Mouse (Mus musculus) heart, adult 2 months (tissue): ENCODE measurements around the gene Txlng. TPM values are rescaled to one million over a fixed set of nuclear protein-coding genes. Genes with fewer than 3 reads are reported as not detected.

Source experiments
- DNase-seq, 2 experiments: peaks; one replicate each; pipeline ENCODE4 v3.0.0; 2021
- H3K27ac ChIP-seq: fragments of 200-600 bp; 2 replicates; pipeline ENCODE4 v1.8.1; 2022
- H3K27me3 ChIP-seq: fragments of 200-500 bp; 2 replicates; pipeline ENCODE4 v1.6.1; 2012; ENCODE audit warnings: mild to moderate bottlenecking, low read length, inconsistent platforms, mixed read lengths; ENCODE audit not compliant: control insufficient read depth, insufficient read depth
- H3K36me3 ChIP-seq: fragments of 200-500 bp; 2 replicates; pipeline ENCODE4 v1.6.1; 2012; ENCODE audit warnings: low read length, inconsistent platforms; ENCODE audit not compliant: control insufficient read depth, insufficient read depth
- H3K4me1 ChIP-seq: fragments of 200-500 bp; 2 replicates; pipeline ENCODE4 v1.6.1; 2011; ENCODE audit warnings: low read length; ENCODE audit not compliant: control insufficient read depth, insufficient read depth
- H3K4me3 ChIP-seq: fragments of 200-600 bp; 2 replicates; pipeline ENCODE4 v1.8.1; 2022
- H3K79me2 ChIP-seq: fragments of 200-500 bp; replicated peaks from 2 replicates; pipeline ENCODE4 v1.6.1; 2012; ENCODE audit warnings: mild to moderate bottlenecking, inconsistent platforms, low read length, moderate library complexity, mixed read lengths; ENCODE audit not compliant: control insufficient read depth, insufficient read depth
- H3K9ac ChIP-seq: fragments of 200-500 bp; 2 replicates; pipeline ENCODE4 v1.6.1; 2012; ENCODE audit warnings: low read depth, mild to moderate bottlenecking, control low read depth, inconsistent platforms, low read length, mixed read lengths
- CTCF ChIP-seq: fragments of 200-600 bp; IDR thresholded peaks from 2 replicates; pipeline ENCODE4 v1.8.1; 2022; ENCODE audit warnings: antibody characterized with exemption, mild to moderate bottlenecking, moderate library complexity
- EP300 ChIP-seq: fragments of 200-500 bp; IDR thresholded peaks from 2 replicates; pipeline ENCODE4 v1.6.1; 2011; ENCODE audit warnings: low read depth, low read length, control low read depth; ENCODE audit not compliant: insufficient read depth
- POLR2A ChIP-seq: fragments of 200-500 bp; IDR thresholded peaks from 2 replicates; pipeline ENCODE4 v1.6.1; 2011; ENCODE audit warnings: mild to moderate bottlenecking, low read depth, low read length, control low read depth; ENCODE audit not compliant: insufficient read depth
- WGBS: fragments of 180-500 bp; shearing (Covaris S2); methylation state at CpG from one replicate; pipeline ENCODE4 v1.1.7; 2018; 5-methylcytosine and 5-hydroxymethylcytosine counted together
- intact Hi-C: fragments of 180-260 bp; cut with DNase I; formaldehyde crosslinking; loops from one replicate; pipeline ENCODE4 v1.15.1; 2025
- polyA plus RNA-seq: library from polyadenylated mRNA; depleted of rRNA; stranded (reverse); fragments of >200 nt; gene quantifications from 2 replicates; pipeline ENCODE4 v1.2.3, GENCODE M21; 2012
- total RNA-seq, 2 experiments: library from RNA; stranded (reverse); gene quantifications; 2 replicates each; pipeline ENCODE4 v1.2.3; 2021

Txlng gene
- total and polyA plus RNA-seq, 3 experiments: 2.8 to 8.1 (median 6.9) TPM

- no peaks in the 10 kb centered on the region for H3K27me3 ChIP-seq
- no peaks in the 10 kb centered on the region for H3K79me2 ChIP-seq
- no peak for TF ChIP-seq POLR2A
- intact Hi-C loops: no loop called here
- DNase-seq: no peak
- H3K4me3 ChIP-seq: no peak overlapping the region
- H3K9ac ChIP-seq: no peak overlapping the region
- H3K4me1 ChIP-seq: no peaks in the 10 kb centered on the region
- no peak overlapping the region for H3K27ac ChIP-seq
- no peaks in the 10 kb centered on the region for H3K36me3 ChIP-seq
- 87% methylated on average over 4 of the region's 4 CpGs for WGBS
Measured at GRCm38 (mm10) chrX:162754314-162754713, 74.9 kb downstream of the Txlng start.

GRCm38 (mm10) chrX:162752418-162752817 is 76.8 kb downstream of the Txlng start:
- 88% methylated on average over 2 of the region's 2 CpGs for WGBS
- Histone ChIP-seq H3K9ac (no peak overlapping the region), H3K36me3 (no peaks in the 10 kb centered on the region)

GRCm38 (mm10) chrX:162748696-162749420 is 80.4 kb downstream of the Txlng start:
- no peak overlapping the region for H3K4me3 ChIP-seq
- 40% methylated on average over 9 of the region's 9 CpGs for WGBS
- no peaks in the 10 kb centered on the region for H3K27me3 ChIP-seq
- TF ChIP-seq EP300 (no peak), POLR2A (no peak), CTCF (no peak)
- H3K79me2 ChIP-seq: no peaks in the 10 kb centered on the region
- DNase-seq: no peak
- H3K27ac ChIP-seq: no peak overlapping the region
- no peak overlapping the region for H3K9ac ChIP-seq
- intact Hi-C loops: no loop called here
- no peaks in the 10 kb centered on the region for H3K4me1 ChIP-seq
- no peaks in the 10 kb centered on the region for H3K36me3 ChIP-seq

More at GRCm38 (mm10) chrX:162752418-162752817, 76.8 kb downstream of the Txlng start:
- Histone ChIP-seq H3K79me2 (no peaks in the 10 kb centered on the region), H3K4me3 (no peak overlapping the region), H3K4me1 (no peaks in the 10 kb centered on the region), H3K27me3 (no peaks in the 10 kb centered on the region), H3K27ac (no peak overlapping the region)
- no peak for DNase-seq
- TF ChIP-seq EP300 (no peak), POLR2A (no peak), CTCF (no peak)
- intact Hi-C loops: no loop called here

- Histone ChIP-seq H3K9ac (no peak overlapping the region), H3K36me3 (no peaks in the 10 kb centered on the region), H3K4me3 (peak overlapping the region; percentile 49), H3K27ac (peak overlapping the region; percentile 86; the same call in 1 of the 2 replicates), H3K27me3 (no peaks in the 10 kb centered on the region), H3K79me2 (no peaks in the 10 kb centered on the region), H3K4me1 (no peaks in the 10 kb centered on the region; the same call in 1 of the 2 replicates)
- no peak for TF ChIP-seq CTCF
- TF ChIP-seq POLR2A: no peak
- TF ChIP-seq EP300: no peak
- 38% methylated on average over 9 of the region's 9 CpGs for WGBS
- peak; percentile 10 to 33 for DNase-seq
- intact Hi-C loops: no loop called here
Measured at GRCm38 (mm10) chrX:162736140-162736659, 93.1 kb downstream of the Txlng start.

GRCm38 (mm10) chrX:162734997-162735929 is 94.0 kb downstream of the Txlng start:
- Histone ChIP-seq H3K27me3 (no peaks in the 10 kb centered on the region), H3K4me3 (peak overlapping the region; percentile 49), H3K9ac (peak overlapping the region; percentile 78), H3K36me3 (no peaks in the 10 kb centered on the region), H3K4me1 (no peaks in the 10 kb centered on the region; the same call in 1 of the 2 replicates), H3K27ac (peak overlapping the region; percentile 86), H3K79me2 (no peaks in the 10 kb centered on the region)
- DNase-seq: peak; percentile 72 to 73
- intact Hi-C loops: loop anchor here (1.0 to 2.0 kb wide), 2 partner anchors 14 to 25 kb away; partner anchors contain the start of gene Rbbp7
- no peak for TF ChIP-seq POLR2A
- peak; percentile 76 for TF ChIP-seq CTCF
- WGBS: 25% methylated on average over 25 of the region's 25 CpGs
